Mouse (Mus musculus): Measurements from ENCODE around the gene Rbbp5.

- TF ChIP-seq CTCF (IDR thresholded peaks at IDR 0.05; ENCODE audit: extremely low read depth, insufficient read depth, insufficient read length, insufficient replicate concordance) (no peak), POLR2A (IDR thresholded peaks at IDR 0.05; ENCODE audit: low read depth, low read length) (no peak)
These were observed 27.4 kb upstream of the Rbbp5 start for GRCm38 (mm10) chr1:132449742-132450141.

Measured in spleen, adult 2 months (tissue).